In genomic region chr1:80180128-80180527, GRCm38 (mm10) we compare ENCODE assay signal across 7 mouse cellular contexts. TPM values are rescaled to one million over a fixed set of nuclear protein-coding genes. Genes with fewer than 3 reads are reported as not detected.
A peak's percentile ranks its signal among the peaks of the same experiment; 100 is the strongest.
DNase-seq lines count a peak whose midpoint lies in the region; ATAC-seq and TF ChIP-seq lines count a peak whose summit lies in the region.

No protein-coding gene starts in this region.

- H3K9me3 ChIP-seq in E14TG2a.4 (ENCODE audit: low read length), result peaks cover 7% of the 10 kb centered on the region; the same call in 1 of the 2 replicates
- H3K9me3 ChIP-seq in forebrain, embryonic 15.5 days, result no peaks in the 10 kb centered on the region

- H3K27ac ChIP-seq in layer of hippocampus, adult 2 months, result no peak overlapping the region
- no peak overlapping the region for H3K27ac ChIP-seq in forebrain, embryonic 15.5 days (replicated peaks)

- peak in 1 of 2 experiments; percentile 17 for DNase-seq in layer of hippocampus, adult 2 months (ENCODE audit: low spot score in 2 of 2)
- DNase-seq in layer of hippocampus, postnatal 36 days, result no peak
- DNase-seq in MEL-GATA-1-ER (ENCODE audit: extremely low read depth, low read depth), result peak; percentile 27
- peak; percentile 38 for DNase-seq in thymus, postnatal 14 days
- no peak for DNase-seq in spleen, postnatal 36 days (ENCODE audit: low spot score in 2 of 2)

- H3K27me3 ChIP-seq in E14TG2a.4 (ENCODE audit: insufficient read depth, low read length), result 0 out of 2 replicates have a peak, but pooled peaks cover 5% of the 10 kb centered on the region
- no peaks in the 10 kb centered on the region; the same call in 1 of the 2 replicates for H3K27me3 ChIP-seq in forebrain, embryonic 15.5 days

- H3K4me3 ChIP-seq in layer of hippocampus, adult 2 months, result no peak overlapping the region
- H3K4me3 ChIP-seq in E14TG2a.4 (replicated peaks; ENCODE audit: low read length), result no peak overlapping the region
- H3K4me3 ChIP-seq in forebrain, embryonic 15.5 days, result no peak overlapping the region

- ATAC-seq in forebrain, embryonic 15.5 days (replicated peaks), result 0 out of 2 replicates have a peak, but pooled peaks have one; percentile 18

- peak; percentile 73 for TF ChIP-seq CTCF in layer of hippocampus, adult 2 months (conservative IDR thresholded peaks at IDR 0.05)
- TF ChIP-seq CTCF in E14TG2a.4 (conservative IDR thresholded peaks at IDR 0.05; ENCODE audit: low read length), result peak; percentile 73

- 62% methylated on average over 7 of the region's 7 CpGs for WGBS in forebrain, embryonic 15.5 days

- H3K4me1 ChIP-seq in E14TG2a.4 (replicated peaks; ENCODE audit: low read depth, low read length), result no peaks in the 10 kb centered on the region
- no peaks in the 10 kb centered on the region for H3K4me1 ChIP-seq in forebrain, embryonic 15.5 days

- H3K9ac ChIP-seq in forebrain, embryonic 15.5 days (replicated peaks), result no peak overlapping the region

- no peaks in the 10 kb centered on the region for H3K36me3 ChIP-seq in E14TG2a.4 (ENCODE audit: insufficient read depth, low read length)
- no peaks in the 10 kb centered on the region for H3K36me3 ChIP-seq in forebrain, embryonic 15.5 days

- no peak overlapping the region for H3K4me2 ChIP-seq in forebrain, embryonic 15.5 days (replicated peaks)

RNA-seq across cellular contexts. Expression of gene Fam124b, which starts 38.1 kb away (rescaled TPM):
- total RNA-seq in layer of hippocampus, adult 2 months (2021), result under 1 TPM; 0.39 to 0.46 TPM
- total RNA-seq in layer of hippocampus, postnatal 36 days (2021), result under 1 TPM; 0.51 to 0.70 TPM
- polyA plus RNA-seq in forebrain, embryonic 15.5 days (2015; fragmentation: Nextera tagmentation; extraction: Ambion mirVana), result 0.45 and 0.55 TPM in 2 replicates

Comparison
In these comparisons a context has a peak if more than half of its experiments do, and no peak if none do; other contexts are left out.
1. DNase-seq: peak in MEL-GATA-1-ER (single experiment) and thymus, postnatal 14 days (single experiment); none in layer of hippocampus, postnatal 36 days (0 of 2) and spleen, postnatal 36 days (0 of 2).